Mouse (Mus musculus) left cerebral cortex, adult 2 months (tissue): ENCODE data around the gene Hivep1. TPM values are rescaled to one million over a fixed set of nuclear protein-coding genes. Genes with fewer than 3 reads are reported as not detected.
A peak's percentile ranks its signal among the peaks of the same experiment; 100 is the strongest.

Experiments used
- DNase-seq, 2 experiments: peaks; one replicate each; pipeline ENCODE4 v3.0.0; 2021 to 2022; ENCODE audit warnings: low spot score in 2 of 2, mixed read lengths in 1 of 2; ENCODE audit errors: extremely low spot score in 1 of 2
- H3K27ac ChIP-seq: fragments of 200-600 bp; 2 replicates; pipeline ENCODE4 v1.8.1; 2022
- H3K4me3 ChIP-seq: fragments of 200-600 bp; 2 replicates; pipeline ENCODE4 v1.8.1; 2022
- CTCF ChIP-seq: fragments of 200-600 bp; IDR thresholded peaks from 2 replicates; pipeline ENCODE4 v1.8.1; 2022; ENCODE audit warnings: antibody characterized with exemption, mild to moderate bottlenecking, moderate library complexity
- intact Hi-C: fragments of 180-260 bp; cut with DNase I; formaldehyde crosslinking; loops from one replicate; pipeline ENCODE4 v1.15.1; 2025
- total RNA-seq, 2 experiments: library from RNA; stranded (reverse); gene quantifications; 2 replicates each; pipeline ENCODE4 v1.2.3; 2021

Gene Hivep1
- total RNA-seq, 2 experiments from 2014 or later, result 69.7 to 71.7 TPM

- no peak overlapping the region for H3K27ac ChIP-seq
- DNase-seq, result no peak
Observed at GRCm38 (mm10) chr13:42121777-42122682, 70.2 kb downstream of the Hivep1 start.

DNA sequence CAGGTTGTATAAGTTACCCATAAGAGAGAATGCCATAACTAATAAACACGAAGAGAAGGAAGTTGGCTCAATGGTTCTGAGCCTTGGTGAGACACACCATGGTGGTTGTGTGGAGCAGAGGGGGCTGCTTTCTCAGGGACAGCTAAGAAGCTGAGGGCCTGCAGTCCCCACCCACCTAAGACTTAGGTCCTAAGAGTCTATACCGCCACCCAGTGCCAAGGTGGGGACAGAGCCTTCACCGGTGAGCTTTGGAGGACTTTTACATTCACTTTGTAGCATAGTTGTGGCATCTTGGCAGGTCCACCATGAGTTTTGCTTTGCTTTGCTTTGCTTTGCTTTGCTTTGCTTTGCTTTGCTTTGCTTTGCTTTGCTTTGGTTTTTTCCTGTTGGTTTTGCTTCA lies 92.8 kb downstream of the Hivep1 start:
- no peak overlapping the region for H3K27ac ChIP-seq
- H3K4me3 ChIP-seq, result no peak overlapping the region
- intact Hi-C loops, result no loop called here
- no peak for DNase-seq
- TF ChIP-seq CTCF, result peak; percentile 16

More at GRCm38 (mm10) chr13:42121777-42122682, 70.2 kb downstream of the Hivep1 start:
- no peak for TF ChIP-seq CTCF
- intact Hi-C loops, result no loop called here
- H3K4me3 ChIP-seq, result no peak overlapping the region

GRCm38 (mm10) chr13:42149328-42150071 lies 97.7 kb downstream of the Hivep1 start:
- no peak for TF ChIP-seq CTCF
- no peak overlapping the region; the same call in 1 of the 2 replicates for H3K27ac ChIP-seq
- intact Hi-C loops, result no loop called here
- DNase-seq, result no peak
- H3K4me3 ChIP-seq, result no peak overlapping the region

DNA sequence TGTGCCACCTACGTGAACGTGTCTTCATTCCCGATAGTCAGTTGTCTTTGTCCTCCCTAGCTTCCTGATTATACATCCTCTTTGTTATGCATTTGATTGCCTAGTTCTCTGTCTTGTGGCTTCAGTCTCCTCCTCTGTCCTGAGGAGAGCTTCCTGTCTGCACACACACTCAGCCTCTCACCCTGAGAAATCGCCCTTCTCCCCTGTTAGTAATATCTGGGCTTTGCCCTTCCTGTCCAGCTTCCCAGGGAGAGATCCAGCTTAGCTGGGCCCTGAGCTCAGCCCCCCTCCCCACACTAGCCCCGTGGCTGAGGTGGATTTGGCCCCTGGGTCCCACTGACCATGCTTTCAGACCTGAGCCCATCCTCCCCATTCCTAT lies 98.2 kb downstream of the Hivep1 start:
- intact Hi-C loops, result no loop called here
- no peak for TF ChIP-seq CTCF
- DNase-seq, result no peak
- peak overlapping the region; percentile 44; the same call in 1 of the 2 replicates for H3K27ac ChIP-seq
- H3K4me3 ChIP-seq, result no peak overlapping the region

DNA sequence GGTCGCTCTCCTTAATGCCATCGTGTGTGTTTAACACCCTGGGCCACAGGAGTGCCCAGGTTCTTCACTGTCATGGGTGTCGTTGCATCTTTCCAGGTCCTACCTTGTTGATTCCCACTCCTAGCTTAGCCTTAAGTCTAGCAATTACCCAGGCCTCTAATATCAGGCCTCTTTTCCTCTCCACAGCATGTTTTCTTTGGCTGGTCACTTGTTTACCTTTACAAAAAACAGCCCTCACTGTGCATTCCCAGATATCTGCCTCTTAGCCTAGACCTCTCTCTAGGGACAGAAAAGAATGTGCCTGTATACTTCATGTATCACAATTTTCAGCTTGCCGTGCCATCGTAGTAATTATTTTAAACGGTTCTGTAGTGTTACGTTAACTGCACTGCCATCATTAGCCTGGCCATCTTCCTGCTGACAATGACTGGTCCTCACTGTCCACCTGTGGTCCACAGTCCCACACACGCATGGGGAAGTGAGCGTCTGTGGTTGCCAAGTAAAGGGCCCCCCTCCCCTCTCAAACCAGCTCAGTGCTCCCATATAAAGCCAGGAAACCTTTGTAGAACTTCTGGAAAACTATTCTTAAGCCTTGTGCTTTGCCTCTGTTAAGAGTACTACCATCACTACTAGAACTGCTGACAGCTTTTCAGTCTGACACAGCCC lies 98.8 kb downstream of the Hivep1 start:
- DNase-seq, result no peak
- Histone ChIP-seq H3K27ac (peak overlapping the region; percentile 44; the same call in 1 of the 2 replicates), H3K4me3 (no peak overlapping the region)
- no peak for TF ChIP-seq CTCF
- intact Hi-C loops, result no loop called here

DNA sequence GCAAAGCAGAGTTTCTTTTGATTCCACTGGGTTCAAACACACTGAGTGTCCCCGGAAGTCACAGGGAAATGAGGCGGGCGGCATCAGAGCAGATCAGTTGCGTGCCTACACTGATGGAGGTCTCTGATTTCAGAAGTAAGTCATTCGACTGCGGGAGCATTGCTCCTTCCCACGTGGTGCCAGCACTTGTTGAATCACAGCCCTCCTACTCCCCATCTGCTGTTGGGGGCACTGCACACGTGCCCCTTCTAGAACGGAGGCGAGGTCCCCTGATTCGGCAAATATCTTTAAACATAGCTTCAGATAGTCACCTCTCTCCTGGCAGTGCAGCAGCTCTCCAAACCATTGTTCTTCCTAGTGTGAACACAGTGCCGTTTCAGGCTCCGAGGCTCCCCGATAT lies 106.4 kb downstream of the Hivep1 start:
- no peak for TF ChIP-seq CTCF

GRCm38 (mm10) chr13:42159416-42160185 lies 107.8 kb downstream of the Hivep1 start:
- intact Hi-C loops, result no loop called here
- H3K27ac ChIP-seq, result no peak overlapping the region; the same call in 1 of the 2 replicates

More for the DNA sequence above, 106.4 kb downstream of the Hivep1 start:
- Histone ChIP-seq H3K4me3 (no peak overlapping the region), H3K27ac (no peak overlapping the region)
- DNase-seq, result peak in 1 of 2 experiments; percentile 46
- intact Hi-C loops, result no loop called here

GRCm38 (mm10) chr13:42170802-42171201 lies 119.0 kb downstream of the Hivep1 start:
- no peak overlapping the region for H3K4me3 ChIP-seq

More at GRCm38 (mm10) chr13:42159416-42160185, 107.8 kb downstream of the Hivep1 start:
- H3K4me3 ChIP-seq, result no peak overlapping the region
- no peak for TF ChIP-seq CTCF
- DNase-seq, result no peak

DNA sequence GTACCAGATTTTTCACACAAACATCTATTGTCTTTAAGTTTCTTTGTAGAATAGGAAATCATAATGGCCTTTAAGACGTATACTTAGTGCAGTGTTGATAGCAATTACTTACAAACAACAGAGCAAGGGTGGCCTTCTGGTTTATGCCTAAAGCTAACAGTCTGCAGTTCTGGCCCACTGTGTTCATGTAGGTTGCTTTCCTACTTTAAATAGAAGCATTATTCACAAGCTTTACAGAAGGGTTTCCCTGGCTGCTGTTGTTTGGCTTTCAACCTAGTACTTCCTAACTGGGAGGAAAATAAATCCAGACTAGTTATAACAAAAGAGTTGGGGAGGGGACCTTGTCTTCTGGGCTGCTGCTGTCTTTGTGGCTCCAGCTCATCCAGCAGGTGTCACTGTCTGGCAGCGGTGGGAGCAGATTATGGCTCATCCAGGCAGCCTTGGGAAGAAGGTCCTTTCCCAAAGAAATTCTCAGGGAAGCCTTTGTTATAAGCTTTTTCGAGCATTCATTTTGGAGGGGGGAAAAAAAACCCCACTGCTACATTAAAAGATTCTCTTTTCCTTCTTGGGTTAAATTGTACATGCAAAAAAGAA lies 123.1 kb downstream of the Hivep1 start:
- Histone ChIP-seq H3K4me3 (no peak overlapping the region), H3K27ac (no peak overlapping the region)
- no peak for DNase-seq
- intact Hi-C loops, result loop anchor here (1.0 to 5.0 kb wide), 2 partner anchors 69 to 127 kb away; partner anchors contain the start of gene Edn1
- TF ChIP-seq CTCF, result peak; percentile 62

More at GRCm38 (mm10) chr13:42170802-42171201, 119.0 kb downstream of the Hivep1 start:
- no peak overlapping the region for H3K27ac ChIP-seq
- no peak for TF ChIP-seq CTCF
- intact Hi-C loops, result no loop called here
- no peak for DNase-seq

DNA sequence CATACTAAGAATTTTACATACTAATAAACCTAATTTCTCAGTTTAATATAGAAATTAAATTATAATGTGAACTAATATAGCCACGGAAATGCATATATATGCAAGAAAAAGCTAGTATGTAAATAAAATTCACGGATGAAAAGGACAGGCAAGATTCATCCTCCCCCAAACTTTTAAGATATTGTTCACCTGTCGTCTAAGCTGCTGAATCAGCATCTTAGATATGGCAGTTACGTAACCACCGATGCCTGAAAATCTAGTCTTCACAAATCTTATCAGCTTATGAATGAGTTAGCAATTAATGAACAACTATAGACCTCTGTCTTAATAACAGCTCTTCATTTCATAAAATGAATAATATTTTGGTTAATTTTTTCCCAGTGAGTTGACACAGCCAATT lies 130.8 kb downstream of the Hivep1 start:
- no peak for TF ChIP-seq CTCF
- no peak for DNase-seq
- no peak overlapping the region for H3K4me3 ChIP-seq
- intact Hi-C loops, result no loop called here
- no peak overlapping the region for H3K27ac ChIP-seq

DNA sequence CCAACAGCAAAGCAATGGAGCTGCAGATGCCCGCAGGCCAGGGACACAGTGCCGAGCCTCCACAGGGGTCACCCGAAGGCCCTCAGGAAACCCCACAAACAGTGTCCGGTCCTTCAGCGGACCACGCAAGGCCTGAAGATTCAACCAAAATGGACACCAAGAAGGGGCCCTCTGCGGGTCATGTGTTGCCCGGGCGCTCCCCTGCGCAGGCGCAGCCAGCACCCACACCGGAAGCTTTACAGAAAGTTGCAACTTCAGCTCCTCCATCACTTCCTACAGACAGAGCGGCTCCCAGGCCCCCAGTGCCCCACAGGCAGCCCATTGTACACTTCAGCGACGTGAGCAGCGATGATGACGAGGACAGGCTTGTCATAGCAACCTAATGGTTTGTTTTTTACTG lies 132.3 kb downstream of the Hivep1 start:
- TF ChIP-seq CTCF, result no peak
- intact Hi-C loops, result no loop called here
- H3K4me3 ChIP-seq, result no peak overlapping the region
- DNase-seq, result no peak
- no peak overlapping the region for H3K27ac ChIP-seq
